Mouse (Mus musculus): Measurements from ENCODE around the gene Ppp1r12b.
"Not testable (repeated sequence)": the region's sequence is repeated elsewhere in the genome, so short reads cannot be mapped to it uniquely, and the experiment has no call there.

The Ppp1r12b gene

GRCm38 (mm10) chr1:134851211-134851610, 104.5 kb downstream of the Ppp1r12b start:
- no peak for DNase-seq (ENCODE audit: low read depth)

DNA sequence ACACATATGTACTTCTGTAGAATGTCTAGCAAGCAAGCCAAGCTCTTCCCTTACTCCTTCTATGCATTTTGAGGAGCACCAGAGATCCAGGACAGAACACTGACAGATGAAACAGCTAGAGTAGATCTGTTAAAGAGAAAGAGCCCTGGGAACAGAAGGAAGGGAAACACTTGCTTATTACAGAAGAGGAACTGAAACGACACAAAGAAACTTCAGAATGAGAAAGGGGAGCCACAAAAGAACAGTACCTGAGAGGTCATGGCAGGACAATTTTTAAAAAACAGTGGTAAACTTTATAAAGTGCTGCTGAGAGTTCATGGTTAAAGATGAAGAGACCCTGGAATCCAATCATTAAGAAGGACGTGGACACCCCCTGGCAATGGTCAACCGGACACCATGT, 105.4 kb downstream of the Ppp1r12b start:
- DNase-seq (ENCODE audit: low read depth), result no peak

- DNase-seq (ENCODE audit: low read depth), result no peak
Measured at GRCm38 (mm10) chr1:134847851-134848250, 107.9 kb downstream of the Ppp1r12b start.

DNA sequence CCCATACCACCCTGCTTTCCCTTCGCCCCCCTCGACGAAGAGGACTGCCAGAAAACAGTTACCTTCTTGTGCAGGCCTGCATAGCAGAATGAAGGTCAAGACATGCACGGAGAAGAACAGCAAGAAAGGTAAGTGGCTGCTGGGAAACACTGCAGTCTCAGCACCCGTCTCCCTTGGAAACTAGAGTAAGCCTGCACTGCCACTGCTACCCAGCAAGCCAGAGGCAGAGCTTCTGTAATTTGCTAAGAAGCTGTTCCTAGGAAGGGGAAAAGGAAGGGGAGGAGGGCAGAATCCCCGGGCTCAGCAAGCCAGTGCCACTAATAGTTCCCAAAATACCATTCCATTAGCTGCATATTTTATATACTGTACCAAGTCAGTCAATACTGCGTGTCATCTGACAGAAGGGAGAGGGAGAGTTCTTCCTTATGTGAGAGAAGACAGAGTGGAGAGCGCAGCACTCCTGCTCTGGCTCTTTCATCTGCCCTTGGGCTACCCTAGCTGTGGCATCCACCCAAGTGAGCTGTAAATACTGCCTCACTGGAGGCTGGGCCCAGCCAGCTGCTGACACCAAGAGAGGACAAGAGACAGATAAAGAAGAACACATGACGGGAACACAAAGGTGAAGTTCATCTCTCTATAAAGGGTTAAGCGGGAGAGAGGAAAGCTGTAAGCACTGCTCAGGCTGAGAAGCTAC, 109.3 kb downstream of the Ppp1r12b start:
- no peak for DNase-seq (ENCODE audit: low read depth)

GRCm38 (mm10) chr1:134843369-134843768, 112.4 kb downstream of the Ppp1r12b start:
- no peak for DNase-seq (ENCODE audit: low read depth)

DNA sequence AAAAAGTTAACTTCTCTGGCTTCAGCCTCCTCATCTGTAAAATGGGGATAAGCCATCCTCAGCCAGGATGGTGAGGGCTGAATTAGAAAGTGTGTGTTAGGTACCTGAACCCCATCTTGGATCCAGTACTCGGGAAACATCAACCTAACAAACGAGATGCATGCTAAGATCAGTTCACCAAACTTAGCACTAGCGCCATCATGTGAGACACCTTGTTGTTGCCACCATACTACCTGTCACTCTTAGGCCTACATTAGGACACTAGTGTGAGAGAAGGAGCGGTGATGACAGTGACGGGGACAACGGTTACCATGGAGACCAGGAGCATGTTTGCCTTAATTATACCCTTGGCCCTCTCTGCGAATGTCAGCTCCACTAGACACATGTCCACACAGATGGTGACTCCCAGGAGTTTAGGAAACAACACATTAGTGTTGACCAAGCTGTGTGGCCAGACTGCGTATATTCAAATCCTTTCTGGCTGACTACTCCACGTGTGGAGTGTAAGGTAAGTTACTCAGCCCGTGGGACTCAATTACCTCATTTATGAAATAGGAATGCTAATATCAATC, 118.7 kb downstream of the Ppp1r12b start:
- no peak for DNase-seq (ENCODE audit: low read depth)

GRCm38 (mm10) chr1:134830881-134831280, 124.9 kb downstream of the Ppp1r12b start:
- not testable (repeated sequence) for DNase-seq (ENCODE audit: low read depth)

DNA sequence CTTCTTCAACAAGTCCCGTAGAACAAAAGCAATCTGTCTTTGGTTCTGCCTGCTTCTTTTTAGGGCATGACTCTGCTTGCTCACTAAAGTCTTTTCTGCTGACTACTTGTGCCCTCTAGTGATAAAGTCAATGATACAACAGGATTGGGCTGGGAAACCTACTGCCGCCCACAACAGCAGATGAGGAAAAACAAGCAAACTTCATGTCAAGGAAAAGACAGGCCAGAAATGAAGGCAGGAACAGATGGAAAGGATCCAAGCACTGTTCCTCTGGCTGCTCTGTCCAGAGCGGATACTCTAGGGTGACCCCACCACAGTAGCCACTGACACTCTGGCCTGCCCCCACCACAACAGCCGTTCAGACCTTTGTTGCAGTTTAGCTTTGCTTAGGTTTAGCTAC, 126.1 kb downstream of the Ppp1r12b start:
- peak; percentile 47 for DNase-seq (ENCODE audit: low read depth)

- no peak for DNase-seq (ENCODE audit: low read depth)
Measured at GRCm38 (mm10) chr1:134824896-134825295, 130.8 kb downstream of the Ppp1r12b start.

- DNase-seq (ENCODE audit: low read depth), result no peak
Measured at GRCm38 (mm10) chr1:134823842-134824241, 131.9 kb downstream of the Ppp1r12b start.

GRCm38 (mm10) chr1:134823323-134823722, 132.4 kb downstream of the Ppp1r12b start:
- DNase-seq (ENCODE audit: low read depth), result no peak

DNA sequence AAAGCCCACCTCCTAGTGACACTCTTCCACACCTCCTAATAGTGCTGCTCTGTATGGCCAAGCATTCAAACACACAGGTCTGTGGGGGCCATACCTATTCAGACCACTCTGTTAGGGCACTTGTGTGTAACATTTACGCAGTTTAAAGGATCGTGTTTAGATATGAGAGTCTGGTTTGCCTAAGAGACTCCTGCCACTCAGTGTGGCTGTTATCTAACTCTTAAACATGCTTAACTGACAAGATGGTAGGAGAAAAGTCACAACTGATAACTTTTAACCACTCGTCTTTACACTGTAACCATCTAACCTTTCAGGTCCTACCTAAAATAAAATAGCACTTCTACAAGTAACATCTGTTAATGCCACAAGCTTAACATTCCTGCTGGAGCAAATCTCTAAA, 134.9 kb downstream of the Ppp1r12b start:
- no peak for DNase-seq (ENCODE audit: low read depth)

DNA sequence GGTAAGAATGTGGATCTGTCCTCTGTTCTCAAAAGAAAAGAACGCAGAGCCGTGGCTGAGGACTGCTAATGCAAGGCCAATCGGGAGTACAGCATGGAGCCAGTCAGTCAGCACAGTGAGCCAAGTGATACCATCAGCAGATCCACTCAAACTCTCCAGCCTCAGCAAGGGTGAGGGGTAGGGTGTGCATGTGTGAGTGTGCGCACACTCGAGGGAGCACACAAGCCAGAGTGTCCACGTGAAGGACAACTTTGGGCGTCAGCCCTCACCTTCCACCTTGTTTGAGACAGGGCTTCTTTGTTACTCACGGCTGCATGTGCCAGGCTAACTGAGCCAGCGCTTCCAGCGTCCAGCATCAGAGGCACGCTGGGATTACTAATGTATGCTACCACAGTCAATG, 136.5 kb downstream of the Ppp1r12b start:
- no peak for DNase-seq (ENCODE audit: low read depth)

DNA sequence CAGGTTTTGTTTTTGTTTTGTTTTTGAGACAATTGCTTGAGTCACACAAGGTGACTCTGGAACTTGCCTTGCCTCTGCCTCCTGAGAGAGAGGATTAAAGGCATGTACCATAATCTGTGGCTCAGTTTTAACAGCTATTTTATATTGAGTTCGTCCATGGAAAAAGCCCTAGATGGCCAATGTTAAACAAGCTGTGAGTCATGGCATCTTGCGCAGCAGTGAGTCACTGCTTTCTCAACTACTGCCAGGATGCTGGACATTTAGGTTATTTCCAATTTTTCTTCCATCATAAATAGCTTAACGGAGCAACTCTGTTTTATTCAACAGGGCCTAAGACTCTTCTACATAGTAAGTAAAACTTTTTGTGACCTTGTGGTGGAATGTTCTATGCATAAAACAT, 137.0 kb downstream of the Ppp1r12b start:
- no peak for DNase-seq (ENCODE audit: low read depth)

DNA sequence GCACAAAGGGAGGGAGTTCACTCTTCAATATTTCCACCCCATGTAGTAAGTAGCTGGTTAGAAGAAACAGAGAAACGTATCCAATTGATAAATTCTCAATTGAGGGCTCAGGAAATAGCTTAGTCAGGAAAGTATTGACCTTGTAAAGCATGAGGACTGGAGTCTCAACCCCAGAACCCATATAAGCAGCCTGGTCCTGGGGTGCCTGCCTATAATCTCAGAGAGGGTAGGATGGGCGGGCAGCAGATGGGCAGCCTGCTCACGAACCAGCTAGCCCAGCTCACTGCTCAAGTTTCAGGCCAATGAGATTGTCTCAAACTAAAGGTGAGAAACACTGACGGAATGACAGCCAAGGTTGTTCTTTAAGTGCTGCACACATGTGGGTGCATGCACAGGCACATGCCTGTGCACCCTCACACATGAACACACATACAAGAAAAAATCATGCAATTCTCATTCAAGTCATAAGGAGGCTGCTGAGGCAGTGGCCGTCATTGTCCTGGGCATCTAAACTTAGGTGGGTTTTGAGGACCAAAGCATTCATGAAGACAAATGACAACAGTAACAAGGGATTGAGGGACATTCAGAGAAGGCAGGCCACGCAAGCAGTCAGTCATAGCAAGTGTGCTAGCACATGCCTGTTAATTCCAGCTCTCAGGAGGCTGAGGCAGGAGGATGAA, 137.7 kb downstream of the Ppp1r12b start:
- DNase-seq (ENCODE audit: low read depth), result no peak

- no peak for DNase-seq (ENCODE audit: low read depth)
Measured at GRCm38 (mm10) chr1:134817120-134817519, 138.6 kb downstream of the Ppp1r12b start.

DNA sequence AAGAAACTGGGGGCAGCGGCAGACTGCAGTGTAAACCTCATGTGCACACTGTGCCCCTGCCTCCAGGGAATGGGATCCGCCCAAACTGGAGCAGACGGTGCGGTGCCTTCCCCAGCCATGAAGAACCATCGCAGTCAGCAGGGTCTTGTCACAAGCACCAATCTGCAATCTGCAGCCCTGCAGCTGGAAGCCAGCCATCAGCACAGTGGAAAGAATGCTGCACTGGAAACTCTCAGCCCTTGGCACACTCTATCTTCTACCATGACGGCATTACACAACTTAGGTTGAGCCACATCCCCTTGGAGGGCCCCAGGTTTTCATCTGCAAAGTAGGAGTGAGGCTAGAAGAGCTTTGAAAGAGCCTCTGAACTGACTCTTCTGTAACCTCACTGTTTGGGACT, 139.1 kb downstream of the Ppp1r12b start:
- peak; percentile 90 for DNase-seq (ENCODE audit: low read depth)

GRCm38 (mm10) chr1:134815748-134816147, 140.0 kb downstream of the Ppp1r12b start:
- DNase-seq (ENCODE audit: low read depth), result no peak

- no peak for DNase-seq (ENCODE audit: low read depth)
Measured at GRCm38 (mm10) chr1:134805471-134805870, 150.3 kb downstream of the Ppp1r12b start.

- no peak for DNase-seq (ENCODE audit: low read depth)
Measured at GRCm38 (mm10) chr1:134804373-134804772, 151.4 kb downstream of the Ppp1r12b start.

- no peak for DNase-seq (ENCODE audit: low read depth)
Measured at GRCm38 (mm10) chr1:134803286-134804117, 152.2 kb downstream of the Ppp1r12b start.

DNA sequence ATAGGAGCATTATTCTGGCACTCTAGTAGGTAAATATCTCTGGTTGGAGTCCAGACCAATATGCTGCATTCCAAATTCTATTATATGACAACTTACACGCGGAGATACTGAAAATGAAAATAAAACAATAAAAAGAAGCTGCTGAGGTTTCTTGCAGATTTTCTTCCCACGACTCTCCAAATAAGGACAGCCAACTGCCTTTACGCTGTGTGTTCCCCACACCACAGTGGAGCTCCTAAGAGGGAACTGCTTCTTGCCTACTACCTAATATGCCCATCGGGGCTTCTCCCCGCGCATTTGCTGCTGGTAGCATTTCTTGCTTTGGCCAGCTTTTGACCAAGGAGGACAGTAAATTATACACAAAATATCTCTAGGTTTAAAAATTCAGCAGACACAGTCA, 154.0 kb downstream of the Ppp1r12b start:
- DNase-seq (ENCODE audit: low read depth), result no peak

DNA sequence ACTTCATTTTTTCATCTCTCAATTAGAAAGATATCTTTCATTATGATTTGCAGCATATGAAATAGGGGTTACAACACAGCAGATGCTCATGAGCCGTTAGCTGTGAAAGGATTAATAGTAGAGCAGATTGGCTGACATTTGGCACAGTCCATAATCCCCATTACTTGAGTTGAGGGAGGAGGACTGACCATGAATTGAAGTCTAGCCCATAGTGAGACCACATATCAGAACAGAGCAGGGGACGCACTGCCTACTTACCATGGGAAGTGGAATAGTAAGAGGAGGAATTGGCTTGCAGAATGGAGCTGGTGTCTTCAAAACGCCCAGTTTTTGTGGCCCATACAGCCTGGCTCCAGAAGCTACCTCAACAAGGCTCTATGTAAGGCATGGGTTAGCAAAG, 159.2 kb downstream of the Ppp1r12b start:
- no peak for DNase-seq (ENCODE audit: low read depth)
